Mouse (Mus musculus): ENCODE measurements around the gene Nfe2. TPM values are rescaled to one million over a fixed set of nuclear protein-coding genes. Genes with fewer than 3 reads are reported as not detected.
A peak's percentile ranks its signal among the peaks of the same experiment; 100 is the strongest.
"Not testable (repeated sequence)": the region's sequence is repeated elsewhere in the genome, so short reads cannot be mapped to it uniquely, and the experiment has no call there.

Nfe2 gene
- polyA plus RNA-seq, 1 experiment from 2014 or later, result 4.9 TPM

GRCm38 (mm10) chr15:103268903-103269302, 10.7 kb upstream of the Nfe2 start:
- H3K27me3 ChIP-seq, result no peaks in the 10 kb centered on the region
- 83% methylated on average over 4 of the region's 4 CpGs for WGBS
- H3K4me2 ChIP-seq (replicated peaks), result no peak overlapping the region
- H3K9ac ChIP-seq, result no peak overlapping the region
- no peak for ATAC-seq (ENCODE audit: insufficient number of reproducible peaks, insufficient read depth, low FRiP score, low TSS enrichment)
- no peaks in the 10 kb centered on the region for H3K4me1 ChIP-seq
- H3K36me3 ChIP-seq, result no peaks in the 10 kb centered on the region
- no peaks in the 10 kb centered on the region for H3K9me3 ChIP-seq
- no peak overlapping the region for H3K27ac ChIP-seq
- no peak overlapping the region for H3K4me3 ChIP-seq

- Histone ChIP-seq H3K9ac (no peak overlapping the region), H3K4me3 (no peak overlapping the region), H3K9me3 (no peaks in the 10 kb centered on the region), H3K4me1 (no peaks in the 10 kb centered on the region), H3K27me3 (no peaks in the 10 kb centered on the region), H3K27ac (no peak overlapping the region), H3K36me3 (no peaks in the 10 kb centered on the region), H3K4me2 (replicated peaks) (no peak overlapping the region)
- WGBS, result 87% methylated on average over 2 of the region's 2 CpGs
- no peak for ATAC-seq (ENCODE audit: insufficient number of reproducible peaks, insufficient read depth, low FRiP score, low TSS enrichment)
These were observed 6.6 kb upstream of the Nfe2 start for GRCm38 (mm10) chr15:103264794-103265193.

DNA sequence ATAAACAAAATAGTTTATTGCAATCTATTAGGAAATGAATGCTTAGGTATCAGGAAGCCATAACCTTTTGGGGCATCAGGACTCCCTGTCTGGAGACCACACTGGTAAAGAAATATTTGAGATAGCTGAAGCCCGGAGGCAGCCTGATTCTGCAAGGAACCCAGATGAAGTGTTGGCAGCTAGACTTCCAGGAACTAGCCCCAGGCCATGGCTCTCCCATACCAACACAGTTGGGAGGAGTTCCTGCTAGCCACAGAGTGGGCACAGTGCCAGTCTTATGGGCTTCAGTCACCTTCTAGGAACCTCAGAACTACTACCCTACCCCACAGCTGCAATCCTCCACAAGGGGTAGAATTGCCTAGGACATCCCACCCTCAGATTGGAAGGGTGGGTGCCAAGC, 1.8 kb upstream of the Nfe2 start:
- no peak overlapping the region for H3K27ac ChIP-seq
- no peaks in the 10 kb centered on the region for H3K9me3 ChIP-seq
- H3K4me2 ChIP-seq (replicated peaks), result no peak overlapping the region
- ATAC-seq (ENCODE audit: insufficient number of reproducible peaks, insufficient read depth, low FRiP score, low TSS enrichment), result no peak
- no peak overlapping the region for H3K4me3 ChIP-seq
- no peaks in the 10 kb centered on the region for H3K36me3 ChIP-seq
- no peak overlapping the region for H3K9ac ChIP-seq
- H3K27me3 ChIP-seq, result no peaks in the 10 kb centered on the region
- WGBS, result 29% methylated on average over 1 of the region's 1 CpGs
- peaks cover 7% of the 10 kb centered on the region for H3K4me1 ChIP-seq

- Histone ChIP-seq H3K36me3 (no peaks in the 10 kb centered on the region), H3K4me1 (peaks cover 13% of the 10 kb centered on the region), H3K27me3 (no peaks in the 10 kb centered on the region), H3K9me3 (no peaks in the 10 kb centered on the region), H3K4me3 (no peak overlapping the region), H3K9ac (no peak overlapping the region), H3K4me2 (replicated peaks) (no peak overlapping the region), H3K27ac (no peak overlapping the region)
- 87% methylated on average over 5 of the region's 5 CpGs for WGBS
- ATAC-seq (ENCODE audit: insufficient number of reproducible peaks, insufficient read depth, low FRiP score, low TSS enrichment), result no peak
These were observed 959 bp upstream of the Nfe2 start for GRCm38 (mm10) chr15:103259162-103259561.

GRCm38 (mm10) chr15:103256210-103256986, 1.8 kb downstream of the Nfe2 start:
- no peak overlapping the region for H3K4me3 ChIP-seq
- peaks cover 13% of the 10 kb centered on the region for H3K4me1 ChIP-seq
- no peaks in the 10 kb centered on the region for H3K36me3 ChIP-seq
- no peaks in the 10 kb centered on the region for H3K9me3 ChIP-seq
- H3K9ac ChIP-seq, result no peak overlapping the region
- H3K4me2 ChIP-seq (replicated peaks), result no peak overlapping the region
- ATAC-seq (ENCODE audit: insufficient number of reproducible peaks, insufficient read depth, low FRiP score, low TSS enrichment), result no peak
- no peaks in the 10 kb centered on the region for H3K27me3 ChIP-seq
- 88% methylated on average over 6 of the region's 6 CpGs for WGBS
- no peak overlapping the region for H3K27ac ChIP-seq

- peak overlapping the region; percentile 51 for H3K9ac ChIP-seq
- H3K9me3 ChIP-seq, result no peaks in the 10 kb centered on the region
- H3K4me2 ChIP-seq (replicated peaks), result peak overlapping the region; percentile 76
- under 1% methylated on average over 25 of the region's 25 CpGs for WGBS
- H3K4me1 ChIP-seq, result peaks cover 15% of the 10 kb centered on the region
- peak overlapping the region; percentile 33 for H3K4me3 ChIP-seq
- no peak overlapping the region for H3K27ac ChIP-seq
- H3K27me3 ChIP-seq, result no peaks in the 10 kb centered on the region
- H3K36me3 ChIP-seq, result no peaks in the 10 kb centered on the region
- peak; percentile 53 for ATAC-seq (ENCODE audit: insufficient number of reproducible peaks, insufficient read depth, low FRiP score, low TSS enrichment)
These were observed 3.0 kb downstream of the Nfe2 start for GRCm38 (mm10) chr15:103255169-103255568.

GRCm38 (mm10) chr15:103253352-103253751, 4.9 kb downstream of the Nfe2 start:
- Histone ChIP-seq H3K4me1 (peaks cover 14% of the 10 kb centered on the region), H3K9ac (no peak overlapping the region), H3K27ac (no peak overlapping the region), H3K4me2 (replicated peaks) (no peak overlapping the region), H3K27me3 (no peaks in the 10 kb centered on the region), H3K36me3 (peaks cover 9% of the 10 kb centered on the region), H3K4me3 (no peak overlapping the region), H3K9me3 (no peaks in the 10 kb centered on the region)
- WGBS, result 87% methylated on average over 1 of the region's 1 CpGs
- no peak for ATAC-seq (ENCODE audit: insufficient number of reproducible peaks, insufficient read depth, low FRiP score, low TSS enrichment)

GRCm38 (mm10) chr15:103252660-103253059, 5.5 kb downstream of the Nfe2 start:
- Histone ChIP-seq H3K27me3 (no peaks in the 10 kb centered on the region), H3K4me2 (replicated peaks) (no peak overlapping the region), H3K9me3 (no peaks in the 10 kb centered on the region), H3K9ac (no peak overlapping the region), H3K27ac (no peak overlapping the region), H3K4me3 (no peak overlapping the region), H3K36me3 (peaks cover 16% of the 10 kb centered on the region), H3K4me1 (peaks cover 12% of the 10 kb centered on the region)
- no peak for ATAC-seq (ENCODE audit: insufficient number of reproducible peaks, insufficient read depth, low FRiP score, low TSS enrichment)
- WGBS, result 87% methylated on average over 3 of the region's 3 CpGs

DNA sequence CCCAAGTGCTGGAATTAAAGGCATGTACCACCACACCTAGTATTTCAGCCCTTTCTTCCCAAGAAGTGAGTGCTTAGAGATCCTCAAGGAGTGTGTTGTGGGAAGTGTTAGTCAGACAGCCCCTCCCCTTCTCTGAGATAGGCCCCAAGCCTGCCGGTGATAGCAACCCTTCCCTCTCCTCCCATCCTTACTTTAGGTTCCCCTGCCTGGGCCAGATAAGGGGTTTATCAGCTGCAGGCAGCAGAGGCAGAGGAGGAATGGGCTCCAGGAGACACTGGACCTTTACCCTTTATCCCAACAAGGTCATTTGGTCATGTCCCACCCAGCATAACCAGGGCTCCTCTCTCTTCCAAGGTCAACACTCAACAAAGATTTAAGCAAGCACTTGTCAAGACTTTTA, 6.6 kb downstream of the Nfe2 start:
- Histone ChIP-seq H3K4me1 (peaks cover 12% of the 10 kb centered on the region), H3K27me3 (no peaks in the 10 kb centered on the region), H3K4me3 (no peak overlapping the region), H3K36me3 (peaks cover 27% of the 10 kb centered on the region), H3K9me3 (no peaks in the 10 kb centered on the region), H3K27ac (no peak overlapping the region), H3K9ac (no peak overlapping the region), H3K4me2 (replicated peaks) (no peak overlapping the region)
- no peak for ATAC-seq (ENCODE audit: insufficient number of reproducible peaks, insufficient read depth, low FRiP score, low TSS enrichment)
- 52% methylated on average over 1 of the region's 1 CpGs for whole genome bisulfite sequencing

DNA sequence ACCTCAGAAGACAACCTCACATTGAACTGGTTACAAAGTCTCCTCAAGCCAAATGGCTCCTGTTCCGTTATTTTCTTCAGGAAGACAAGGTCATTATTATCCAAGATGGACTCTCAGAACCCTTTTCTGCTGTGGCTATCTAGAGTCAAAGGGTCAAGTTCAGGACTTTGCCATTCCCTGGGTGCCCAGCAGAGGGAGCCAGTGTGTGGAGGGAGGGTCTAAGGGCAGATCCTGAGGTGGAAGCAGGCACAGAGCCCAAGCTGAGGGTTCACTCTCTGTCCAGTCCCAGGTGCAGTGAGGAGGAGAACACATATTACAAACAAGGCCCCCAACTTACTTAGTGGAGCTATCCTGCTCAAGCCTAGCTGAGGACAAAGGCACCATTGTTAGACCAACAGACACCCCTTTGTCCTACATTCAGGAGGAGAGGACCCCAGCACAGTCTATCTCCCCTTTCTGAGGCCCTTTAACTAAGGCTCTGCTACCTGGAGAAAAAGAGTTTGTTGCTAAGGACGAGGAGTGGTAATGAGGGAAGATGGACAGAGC, 7.9 kb downstream of the Nfe2 start:
- Histone ChIP-seq H3K36me3 (peaks cover 39% of the 10 kb centered on the region), H3K4me1 (peaks cover 12% of the 10 kb centered on the region), H3K27me3 (no peaks in the 10 kb centered on the region), H3K4me3 (no peak overlapping the region), H3K9me3 (no peaks in the 10 kb centered on the region), H3K4me2 (replicated peaks) (no peak overlapping the region), H3K27ac (peak overlapping the region; percentile 61; the same call in 1 of the 2 replicates), H3K9ac (no peak overlapping the region)
- no peak for ATAC-seq (ENCODE audit: insufficient number of reproducible peaks, insufficient read depth, low FRiP score, low TSS enrichment)
- WGBS, result 21% methylated on average over 2 of the region's 2 CpGs

DNA sequence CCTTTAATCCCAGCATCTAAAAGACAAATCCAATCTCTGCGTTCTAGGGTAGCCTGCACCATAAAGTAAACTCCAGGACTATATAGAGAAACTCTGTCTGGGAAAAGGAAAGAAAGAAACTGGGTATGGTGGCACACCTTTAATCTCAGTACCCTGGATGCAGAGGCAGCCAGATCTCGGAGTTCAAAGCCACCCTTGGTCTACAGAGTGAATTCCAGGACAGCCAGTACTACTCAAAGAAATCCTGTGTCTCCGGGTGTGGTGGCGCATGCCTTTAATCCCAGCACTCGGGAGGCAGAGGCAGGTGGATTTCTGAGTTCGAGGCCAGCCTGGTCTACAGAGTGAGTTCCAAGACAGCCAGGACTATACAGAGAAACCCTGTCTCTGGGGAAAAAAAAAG, 8.7 kb downstream of the Nfe2 start:
- H3K27ac ChIP-seq; ATAC-seq (ENCODE audit: insufficient number of reproducible peaks, insufficient read depth, low FRiP score, low TSS enrichment); H3K4me1 ChIP-seq; H3K4me3 ChIP-seq; H3K4me2 ChIP-seq (replicated peaks); H3K9ac ChIP-seq; H3K9me3 ChIP-seq; H3K27me3 ChIP-seq: not testable (repeated sequence)
- H3K36me3 ChIP-seq, result peaks cover 40% of the 10 kb centered on the region
- WGBS, result 83% methylated on average over 6 of the region's 6 CpGs

Data from embryonic facial prominence, embryonic 12.5 days (tissue).